ENCODE assay signal across 20 mouse cellular contexts in the genomic region with DNA sequence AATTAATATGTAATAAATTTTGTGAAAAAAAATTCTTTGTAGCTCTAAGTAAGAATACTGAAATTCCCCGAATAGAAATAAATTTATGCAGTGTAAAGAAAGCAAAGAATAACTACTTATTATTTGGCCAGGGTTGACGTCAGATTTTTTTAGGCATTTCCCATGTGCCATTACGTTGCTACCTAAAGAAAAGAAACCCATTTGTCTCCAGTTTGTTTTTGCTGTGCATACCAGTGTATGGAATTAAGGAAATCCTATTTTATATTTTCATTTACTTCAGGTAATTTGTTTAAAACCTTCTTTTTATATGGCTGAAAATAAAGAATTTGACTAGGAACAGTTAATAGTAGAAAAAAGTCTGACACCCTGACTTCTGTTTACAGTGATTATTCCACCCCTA.
DNase-seq lines count a peak whose midpoint lies in the region; ATAC-seq and TF ChIP-seq lines count a peak whose summit lies in the region.
"Had no signal": no experiment of that assay in that cellular context is flagged by ENCODE, and none has a peak within 500 bp of the region (broad histone marks: within the 10 kb centered on the region; RNA-seq: fewer than 3 reads in every experiment).

No protein-coding gene starts in this region.

- peak; percentile 34 for ATAC-seq in forebrain, embryonic 12.5 days (ENCODE audit: low FRiP score)
- peak; percentile 61 for ATAC-seq in midbrain, embryonic 11.5 days (ENCODE audit: low FRiP score)
- no peak for ATAC-seq in midbrain, embryonic 14.5 days (ENCODE audit: low FRiP score, low TSS enrichment)
- ATAC-seq in forebrain, embryonic 15.5 days (replicated peaks), result 0 out of 2 replicates have a peak, but pooled peaks have one; percentile 35
- ATAC-seq: activated CD4-positive, CD25-positive, alpha-beta regulatory T cell, adult 4 months; intestine, embryonic 15.5 days; Patski had no signal

- no peak overlapping the region for H3K4me2 ChIP-seq in forebrain, embryonic 12.5 days
- no peak overlapping the region for H3K4me2 ChIP-seq in midbrain, embryonic 11.5 days
- no peak overlapping the region for H3K4me2 ChIP-seq in midbrain, embryonic 14.5 days (ENCODE audit: low read length)
- no peak overlapping the region for H3K4me2 ChIP-seq in forebrain, embryonic 15.5 days (replicated peaks)
- H3K4me2 ChIP-seq: embryonic facial prominence, embryonic 15.5 days; heart, embryonic 12.5 days; intestine, embryonic 15.5 days had no signal

- no peaks in the 10 kb centered on the region for H3K9me3 ChIP-seq in forebrain, embryonic 12.5 days
- H3K9me3 ChIP-seq in forebrain, embryonic 10.5 days, result no peaks in the 10 kb centered on the region
- H3K9me3 ChIP-seq in midbrain, embryonic 11.5 days (ENCODE audit: control insufficient read depth, low read length), result no peaks in the 10 kb centered on the region
- H3K9me3 ChIP-seq in midbrain, embryonic 14.5 days (ENCODE audit: control insufficient read depth, low read length), result no peaks in the 10 kb centered on the region
- H3K9me3 ChIP-seq in forebrain, embryonic 15.5 days, result no peaks in the 10 kb centered on the region
- H3K9me3 ChIP-seq: embryonic facial prominence, embryonic 15.5 days; heart, embryonic 12.5 days; hindbrain, embryonic 10.5 days; intestine, embryonic 15.5 days had no signal

- no peak for DNase-seq in forebrain, embryonic 10.5 days (ENCODE audit: extremely low spot score, low spot score)
- peak; percentile 87 for DNase-seq in midbrain, embryonic 11.5 days (ENCODE audit: low spot score, missing footprints)
- no peak for DNase-seq in midbrain, embryonic 14.5 days
- peak; percentile 53 for DNase-seq in brain, embryonic 14.5 days (ENCODE audit: low read depth)
- DNase-seq: adrenal gland, postnatal 14 days; cerebellum, adult 18-20 months; cerebellum, adult 9-11 months; cerebellum, postnatal 36 days; gastrocnemius, adult 2 months; gastrocnemius, postnatal 25 days had no signal

- no peaks in the 10 kb centered on the region for H3K36me3 ChIP-seq in forebrain, embryonic 12.5 days (replicated peaks)
- no peaks in the 10 kb centered on the region for H3K36me3 ChIP-seq in forebrain, embryonic 10.5 days (replicated peaks)
- H3K36me3 ChIP-seq in midbrain, embryonic 11.5 days (ENCODE audit: control insufficient read depth, insufficient read depth, low read length), result no peaks in the 10 kb centered on the region
- H3K36me3 ChIP-seq in midbrain, embryonic 14.5 days (ENCODE audit: control insufficient read depth, insufficient read depth, low read length), result no peaks in the 10 kb centered on the region
- H3K36me3 ChIP-seq in forebrain, embryonic 15.5 days, result no peaks in the 10 kb centered on the region
- H3K36me3 ChIP-seq: embryonic facial prominence, embryonic 15.5 days; heart, embryonic 12.5 days; hindbrain, embryonic 10.5 days; intestine, embryonic 15.5 days had no signal

- H3K9ac ChIP-seq in forebrain, embryonic 12.5 days, result no peak overlapping the region
- H3K9ac ChIP-seq in midbrain, embryonic 11.5 days (ENCODE audit: low read length), result no peak overlapping the region
- H3K9ac ChIP-seq in midbrain, embryonic 14.5 days (replicated peaks; ENCODE audit: low read length), result no peak overlapping the region
- no peak overlapping the region for H3K9ac ChIP-seq in forebrain, embryonic 15.5 days (replicated peaks)
- H3K9ac ChIP-seq: embryonic facial prominence, embryonic 15.5 days; heart, embryonic 12.5 days; intestine, embryonic 15.5 days had no signal

- H3K27me3 ChIP-seq in forebrain, embryonic 12.5 days, result no peaks in the 10 kb centered on the region
- H3K27me3 ChIP-seq in forebrain, embryonic 10.5 days (ENCODE audit: poor library complexity, severe bottlenecking), result peaks cover 55% of the 10 kb centered on the region
- H3K27me3 ChIP-seq in midbrain, embryonic 11.5 days (ENCODE audit: control insufficient read depth, insufficient read depth, low read length), result no peaks in the 10 kb centered on the region
- H3K27me3 ChIP-seq in midbrain, embryonic 14.5 days (ENCODE audit: control insufficient read depth, insufficient read depth, low read length), result no peaks in the 10 kb centered on the region
- H3K27me3 ChIP-seq in forebrain, embryonic 15.5 days, result no peaks in the 10 kb centered on the region
- H3K27me3 ChIP-seq: CH12.LX; embryonic facial prominence, embryonic 15.5 days; heart, embryonic 12.5 days; intestine, embryonic 15.5 days; Patski had no signal

- H3K4me1 ChIP-seq in forebrain, embryonic 12.5 days, result peaks cover 6% of the 10 kb centered on the region; the same call in 1 of the 2 replicates
- H3K4me1 ChIP-seq in forebrain, embryonic 10.5 days, result peaks cover 13% of the 10 kb centered on the region
- no peaks in the 10 kb centered on the region; the same call in 1 of the 2 replicates for H3K4me1 ChIP-seq in midbrain, embryonic 11.5 days (ENCODE audit: control insufficient read depth, insufficient read depth, low read length)
- H3K4me1 ChIP-seq in midbrain, embryonic 14.5 days (ENCODE audit: control insufficient read depth, insufficient read depth, low read length), result peaks cover 6% of the 10 kb centered on the region; the same call in 1 of the 2 replicates
- no peaks in the 10 kb centered on the region for H3K4me1 ChIP-seq in forebrain, embryonic 15.5 days
- H3K4me1 ChIP-seq: embryonic facial prominence, embryonic 15.5 days; heart, embryonic 12.5 days; intestine, embryonic 15.5 days had no signal

- no peak overlapping the region for H3K4me3 ChIP-seq in forebrain, embryonic 12.5 days (replicated peaks)
- no peak overlapping the region for H3K4me3 ChIP-seq in forebrain, embryonic 10.5 days
- H3K4me3 ChIP-seq in midbrain, embryonic 11.5 days (ENCODE audit: low read depth, low read length), result no peak overlapping the region
- H3K4me3 ChIP-seq in midbrain, embryonic 14.5 days (replicated peaks; ENCODE audit: low read depth, low read length), result no peak overlapping the region
- H3K4me3 ChIP-seq in forebrain, embryonic 15.5 days, result no peak overlapping the region
- H3K4me3 ChIP-seq: embryonic facial prominence, embryonic 15.5 days; erythroblast, embryonic 14.5 days; gastrocnemius, adult 2 months; heart, embryonic 12.5 days; hindbrain, embryonic 10.5 days; intestine, embryonic 15.5 days had no signal

- WGBS in forebrain, embryonic 12.5 days, result 22% methylated on average over 3 of the region's 3 CpGs
- WGBS in forebrain, embryonic 10.5 days, result 60% methylated on average over 3 of the region's 3 CpGs
- WGBS in midbrain, embryonic 11.5 days, result 29% methylated on average over 3 of the region's 3 CpGs
- 13% methylated on average over 3 of the region's 3 CpGs for WGBS in midbrain, embryonic 14.5 days
- WGBS in forebrain, embryonic 15.5 days, result 24% methylated on average over 3 of the region's 3 CpGs

- no peak for TF ChIP-seq POLR2A in brain, embryonic 14.5 days (IDR thresholded peaks at IDR 0.05; ENCODE audit: borderline replicate concordance, extremely low read depth, insufficient read depth, insufficient read length, poor library complexity, severe bottlenecking)

- TF ChIP-seq CTCF in brain, embryonic 14.5 days (IDR thresholded peaks at IDR 0.05; ENCODE audit: borderline replicate concordance, extremely low read depth, insufficient read depth, insufficient read length), result no peak

- H3K27ac ChIP-seq in forebrain, embryonic 12.5 days, result no peak overlapping the region
- H3K27ac ChIP-seq in forebrain, embryonic 10.5 days, result no peak overlapping the region
- H3K27ac ChIP-seq in midbrain, embryonic 11.5 days (ENCODE audit: low read depth, low read length), result no peak overlapping the region
- no peak overlapping the region for H3K27ac ChIP-seq in midbrain, embryonic 14.5 days (replicated peaks; ENCODE audit: low read depth, low read length)
- H3K27ac ChIP-seq in forebrain, embryonic 15.5 days (replicated peaks), result no peak overlapping the region
- H3K27ac ChIP-seq: embryonic facial prominence, embryonic 15.5 days; gastrocnemius, adult 2 months; hindbrain, embryonic 10.5 days; intestine, embryonic 15.5 days had no signal

Comparison
In these comparisons a context has a peak if more than half of its experiments do, and no peak if none do; other contexts are left out.
1. DNase-seq: peak in midbrain, embryonic 11.5 days (single experiment) and brain, embryonic 14.5 days (single experiment); none in forebrain, embryonic 10.5 days (single experiment) and midbrain, embryonic 14.5 days (single experiment).